Mouse (Mus musculus) ovary, adult 2 months (tissue): Measurements from ENCODE around the gene Rep15. TPM values are rescaled to one million over a fixed set of nuclear protein-coding genes. Genes with fewer than 3 reads are reported as not detected.

ENCODE experiments used
- polyA plus RNA-seq: library from polyadenylated mRNA; depleted of rRNA; stranded (reverse); fragments of >200 nt; gene quantifications from 2 replicates; pipeline ENCODE4 v1.2.3, GENCODE M21; 2012; rRNA removed

The Rep15 gene
- 0.13 and 0.35 TPM in 2 replicates for polyA plus RNA-seq

DNA sequence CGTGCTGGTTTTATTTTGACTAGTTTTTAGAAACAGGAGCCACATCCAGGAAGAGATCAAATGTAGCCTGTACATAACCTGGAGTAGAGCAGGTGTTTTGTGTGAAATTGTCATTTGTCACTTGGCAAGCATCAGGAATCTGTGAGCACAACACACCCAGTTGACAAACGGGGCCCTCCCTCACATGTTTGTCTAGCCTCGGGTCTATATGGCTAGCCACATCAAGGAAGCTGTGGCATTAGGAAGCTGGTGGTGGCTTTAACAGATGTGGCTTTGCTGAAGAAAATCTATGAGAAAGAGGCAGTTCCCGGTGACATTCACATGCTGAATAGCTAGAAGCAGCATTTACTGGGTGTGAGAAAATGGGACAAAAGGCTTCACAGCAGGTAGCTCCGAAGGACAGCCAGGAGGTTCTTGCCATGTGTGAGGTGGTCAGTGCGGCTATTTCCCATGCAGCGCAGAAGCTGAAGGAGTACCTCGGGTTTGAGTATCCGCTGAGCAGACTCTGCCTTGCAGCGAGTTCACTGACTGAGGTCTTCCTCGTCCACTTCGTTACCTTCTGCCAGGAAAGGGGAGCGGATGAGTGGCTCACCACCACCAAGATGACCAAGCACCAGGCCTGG lies at the start of gene Rep15:
TSS of gene Rep15 (plus strand) at position 282 of the 623 bp plus-strand sequence.

GRCm38 (mm10) chr6:147042291-147043290 lies 10.2 kb downstream of the Rep15 start, which contains the start of gene Mrps35:
Mrps35 (plus strand) TSS chr6:147042764.

Other genes starting within 250 kb of the Rep15 start
- 4.1 and 13.3 TPM in 2 replicates for gene Arntl2, start 236.5 kb upstream of the Rep15 start, polyA plus RNA-seq
- 0.14 TPM in 1 of 2 replicates, not detected in the other for gene Smco2, start 182.5 kb upstream of the Rep15 start, polyA plus RNA-seq
- gene Ppfibp1, start 144.1 kb upstream of the Rep15 start, polyA plus RNA-seq: 16.5 and 24.0 TPM in 2 replicates
- not detected in 2 replicates for gene 1700034J05Rik, start 78.2 kb upstream of the Rep15 start, polyA plus RNA-seq
- 8.2 and 11.2 TPM in 2 replicates for gene Mrps35, start 10.2 kb downstream of the Rep15 start, polyA plus RNA-seq
- gene Mansc4, start 54.4 kb downstream of the Rep15 start, polyA plus RNA-seq: 2.4 and 2.6 TPM in 2 replicates
- 39.7 and 47.8 TPM in 2 replicates for gene Klhl42, start 58.8 kb downstream of the Rep15 start, polyA plus RNA-seq
- gene Pthlh, start 231.6 kb downstream of the Rep15 start, polyA plus RNA-seq: 1.2 and 1.9 TPM in 2 replicates